Mouse (Mus musculus): ENCODE measurements at regions not wholly inside any gene's neighbourhood (a gene's known extent, or its start where the extent isn't known, plus 50 kb on each side); places are given as distances from the start of the nearest gene placed in this dataset.

DNA sequence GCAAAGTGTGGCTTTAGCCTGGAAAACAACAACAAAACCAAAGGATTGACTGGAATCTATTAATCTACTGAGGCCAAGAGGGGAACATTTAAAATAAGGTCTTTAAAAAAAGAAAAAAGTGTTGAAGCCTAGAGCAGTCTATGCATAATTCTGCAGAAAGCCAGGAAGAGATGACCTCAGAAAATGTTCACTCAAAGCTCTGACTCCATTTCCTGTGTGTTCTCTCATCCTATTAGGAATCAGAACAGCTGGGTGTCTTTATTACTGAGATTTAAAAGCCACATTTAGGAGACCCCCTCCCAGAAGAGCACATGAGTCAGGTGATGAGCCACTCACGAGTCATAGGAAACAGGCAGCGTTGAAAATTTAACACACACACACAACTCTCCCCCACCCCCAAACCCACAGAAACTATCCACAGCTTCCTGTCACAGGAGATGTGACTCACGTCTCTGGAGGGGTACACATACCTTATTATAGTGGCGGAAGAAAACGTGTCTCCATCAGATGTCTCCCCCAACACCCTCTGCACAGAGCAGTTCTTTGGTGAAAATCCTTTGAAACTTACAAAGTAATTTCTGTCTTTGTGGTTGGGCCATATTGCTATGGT is 140.2 kb upstream of the Hmga2 start:
- no peak for DNase-seq (ENCODE audit: low spot score in 2 of 2)

DNA sequence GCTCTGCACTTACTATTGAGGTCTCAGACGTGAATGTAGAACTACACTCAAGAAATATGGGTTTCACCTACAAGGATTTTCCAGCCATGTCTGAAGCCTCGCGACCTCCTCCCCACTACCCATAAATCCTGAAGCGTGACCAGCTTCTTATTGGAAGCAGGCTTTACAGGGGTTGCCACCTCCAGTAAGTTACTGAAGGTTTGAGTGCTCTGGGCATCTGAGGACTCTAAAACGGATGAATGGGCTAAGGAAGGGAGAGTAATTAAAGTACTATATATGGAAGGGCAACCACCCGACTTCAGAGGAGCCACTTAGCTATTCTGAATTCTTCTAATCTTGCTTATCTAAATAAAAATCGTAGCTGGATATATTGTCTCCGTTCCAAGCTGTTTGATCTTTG is 136.1 kb upstream of the Hmga2 start:
- DNase-seq (ENCODE audit: low spot score in 2 of 2) = no peak

DNA sequence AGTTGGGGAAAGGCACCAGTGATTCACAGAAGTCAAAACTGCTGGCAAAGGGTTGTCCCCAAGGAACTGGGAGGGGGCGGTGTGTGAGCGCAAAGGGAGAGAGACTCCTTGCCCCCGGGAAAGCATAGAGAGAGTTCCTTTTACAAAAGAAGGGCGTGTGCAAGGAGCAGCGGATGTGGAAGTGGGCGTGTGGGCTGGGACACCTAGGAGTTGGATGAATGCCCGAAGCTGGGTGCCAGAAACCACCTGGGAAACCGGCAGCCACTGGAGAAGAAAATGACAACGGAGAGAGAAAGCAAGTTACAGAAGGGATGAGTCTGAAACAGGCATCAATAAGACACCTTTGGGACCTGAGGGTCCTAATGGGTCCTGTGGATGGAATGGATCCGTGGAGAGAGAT is 133.8 kb upstream of the Hmga2 start:
- DNase-seq (ENCODE audit: low spot score in 2 of 2) = no peak

DNA sequence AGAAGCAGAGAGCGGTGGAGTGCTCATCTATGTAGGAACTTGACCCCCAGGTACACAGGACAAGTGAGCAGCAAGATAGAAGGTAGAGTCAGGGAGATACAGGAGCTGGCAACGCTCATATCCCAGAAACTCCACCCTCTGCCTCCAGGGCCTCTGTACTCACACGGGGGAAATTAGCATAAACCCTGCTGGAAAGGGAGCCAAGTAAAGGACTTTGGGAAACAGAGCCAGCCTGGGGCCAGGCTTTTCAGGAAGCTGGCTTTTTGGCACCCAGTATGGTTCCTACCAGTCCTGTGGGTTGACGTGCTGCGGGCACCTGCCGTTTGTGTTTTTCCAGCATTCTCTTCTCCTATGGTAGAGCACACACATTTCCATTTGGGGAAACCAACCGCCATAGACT is 128.2 kb upstream of the Hmga2 start:
- no peak for DNase-seq (ENCODE audit: low spot score in 2 of 2)

DNA sequence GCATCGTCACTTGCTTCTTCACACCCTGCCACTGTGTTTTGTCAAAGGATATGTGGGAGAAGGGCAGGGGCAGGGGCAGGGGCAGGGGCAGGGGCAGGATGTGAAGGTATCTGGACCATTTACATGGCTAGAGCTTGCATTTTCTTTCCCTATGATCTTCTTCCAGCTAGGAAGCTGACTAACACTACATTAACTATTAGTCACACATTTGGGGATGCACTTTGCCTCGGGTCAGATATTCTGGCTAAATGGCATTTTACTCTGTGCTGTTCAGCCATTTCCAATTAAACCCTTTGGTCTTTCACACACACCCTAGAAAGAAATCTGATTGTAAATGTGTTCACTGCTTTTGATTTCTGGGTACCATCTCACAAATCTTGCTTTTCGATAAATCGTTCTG is 126.9 kb upstream of the Hmga2 start:
- DNase-seq (ENCODE audit: low spot score in 2 of 2) = no peak

DNA sequence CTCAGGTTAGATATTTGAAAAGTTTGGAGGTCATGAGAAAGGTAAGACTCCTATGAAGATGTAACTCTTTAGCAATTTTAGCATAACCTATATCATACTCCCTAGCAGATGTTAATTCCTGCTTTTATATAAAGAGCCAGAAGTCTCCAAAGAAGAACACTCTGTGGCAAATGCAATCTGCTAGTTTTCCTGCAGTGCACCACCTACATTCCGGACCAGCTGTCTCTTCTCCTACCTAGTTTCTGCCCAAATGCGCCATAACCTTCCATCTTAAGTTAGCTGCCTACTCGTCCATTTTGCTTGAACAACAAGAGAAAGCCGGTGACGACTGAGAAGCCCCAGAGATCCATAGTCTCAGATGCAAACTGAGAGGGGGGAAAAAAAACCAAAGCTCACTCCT is 124.5 kb upstream of the Hmga2 start:
- no peak for DNase-seq (ENCODE audit: low spot score in 2 of 2)

DNA sequence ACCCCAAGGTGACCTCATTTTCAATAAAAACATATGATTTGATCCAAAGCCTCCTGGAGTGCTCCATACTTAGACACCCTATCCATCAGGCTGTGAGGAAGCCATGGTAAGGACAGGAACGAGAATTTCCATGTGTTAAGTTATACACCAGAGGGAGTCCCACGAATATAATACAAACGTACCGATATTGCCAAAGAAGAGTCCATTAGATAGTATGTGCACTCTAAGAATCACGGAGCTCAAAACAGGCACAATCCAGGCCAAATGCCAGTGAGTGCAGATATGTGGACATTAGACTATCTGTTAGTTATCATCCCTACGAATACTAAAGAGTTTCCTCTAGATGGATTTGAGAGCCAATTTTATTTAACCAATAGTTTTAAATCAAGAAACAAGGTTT is 123.3 kb upstream of the Hmga2 start:
- no peak for DNase-seq (ENCODE audit: low spot score in 2 of 2)

DNA sequence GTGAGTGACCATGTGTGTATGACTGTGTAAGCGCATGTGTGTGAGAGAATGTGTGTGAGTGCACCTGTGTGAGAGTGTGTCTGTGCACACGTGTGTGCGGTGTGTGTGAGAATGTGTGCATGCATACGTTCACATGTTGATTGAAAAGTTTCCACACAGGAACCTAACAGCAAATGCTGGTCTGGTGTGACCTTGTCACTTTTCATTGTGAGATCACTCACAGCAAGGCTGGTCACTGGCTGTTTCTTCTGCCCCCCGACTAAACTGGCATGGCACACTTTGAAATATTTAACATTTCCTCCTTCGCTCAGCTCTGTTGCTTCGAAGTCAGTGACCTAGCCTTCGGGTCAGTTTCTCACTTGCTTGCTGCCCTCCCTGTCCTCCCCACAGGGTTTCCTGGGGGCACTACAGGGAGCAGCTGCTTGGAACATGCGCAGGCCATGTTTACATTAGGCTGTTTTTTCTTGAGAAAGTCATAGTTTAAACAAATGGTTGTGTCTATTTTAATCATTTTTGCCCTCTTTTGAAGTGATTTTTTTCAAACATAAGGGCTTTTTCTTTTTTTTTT is 121.1 kb upstream of the Hmga2 start:
- no peak for DNase-seq (ENCODE audit: low spot score in 2 of 2)

DNA sequence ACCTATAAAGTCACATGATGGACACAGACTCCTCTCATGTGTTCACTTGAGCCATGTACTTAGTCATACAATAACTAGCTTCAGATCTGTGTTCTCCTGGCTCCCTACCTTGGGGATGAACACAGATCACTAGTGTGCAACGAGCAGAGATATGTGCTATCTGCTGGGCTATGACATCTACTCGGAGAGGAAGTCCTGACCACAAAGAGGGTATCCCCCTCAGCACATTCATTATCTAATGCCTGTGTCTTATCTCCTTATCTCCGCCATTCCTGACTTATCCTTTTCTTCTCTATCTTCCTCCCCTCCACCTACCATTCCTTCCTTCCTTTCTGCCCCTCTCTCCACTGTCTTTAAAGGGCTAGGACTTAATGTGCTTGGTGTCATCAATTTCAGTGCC is 118.9 kb upstream of the Hmga2 start:
- DNase-seq (ENCODE audit: low spot score in 2 of 2) = no peak

DNA sequence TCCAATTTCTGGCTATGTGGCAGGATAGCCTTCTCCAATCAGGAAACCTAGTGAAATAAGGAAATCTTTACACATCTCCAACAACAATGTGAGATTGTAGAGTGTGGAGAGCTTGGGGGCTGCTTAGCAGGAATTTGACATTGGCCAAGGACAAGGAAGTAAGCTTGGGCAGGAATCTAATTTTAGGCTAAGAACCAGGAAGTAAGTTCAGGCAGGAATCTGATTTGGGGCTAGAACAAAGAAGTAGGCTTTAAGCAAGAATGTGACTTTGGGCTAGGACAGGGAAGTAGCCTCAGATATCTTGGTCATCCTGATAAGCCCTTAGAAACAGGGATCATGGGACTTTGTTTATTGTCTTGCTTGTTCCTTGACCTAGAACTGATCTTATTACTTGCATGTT is 117.6 kb upstream of the Hmga2 start:
- DNase-seq (ENCODE audit: low spot score in 2 of 2) = no peak

DNA sequence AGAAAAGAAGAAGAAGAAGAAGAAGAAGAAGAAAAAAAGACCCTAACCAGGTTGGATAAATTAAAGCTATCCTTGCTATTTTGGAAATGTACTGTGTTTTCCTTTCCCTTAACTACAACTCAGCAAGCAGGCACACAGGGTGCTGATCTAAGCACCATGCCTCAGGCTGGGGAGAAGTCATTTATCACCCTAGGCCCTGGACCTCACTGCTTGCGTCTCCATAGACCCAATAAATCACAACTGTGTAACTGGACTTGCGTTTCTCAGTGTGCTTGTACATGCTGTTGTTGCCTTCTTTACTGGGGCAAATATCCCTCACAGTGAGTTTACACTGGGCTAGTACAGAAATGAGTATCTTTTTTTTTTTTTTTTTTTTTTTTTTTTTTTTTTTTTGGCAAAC is 113.4 kb upstream of the Hmga2 start:
- DNase-seq (ENCODE audit: low spot score in 2 of 2) = no peak

DNA sequence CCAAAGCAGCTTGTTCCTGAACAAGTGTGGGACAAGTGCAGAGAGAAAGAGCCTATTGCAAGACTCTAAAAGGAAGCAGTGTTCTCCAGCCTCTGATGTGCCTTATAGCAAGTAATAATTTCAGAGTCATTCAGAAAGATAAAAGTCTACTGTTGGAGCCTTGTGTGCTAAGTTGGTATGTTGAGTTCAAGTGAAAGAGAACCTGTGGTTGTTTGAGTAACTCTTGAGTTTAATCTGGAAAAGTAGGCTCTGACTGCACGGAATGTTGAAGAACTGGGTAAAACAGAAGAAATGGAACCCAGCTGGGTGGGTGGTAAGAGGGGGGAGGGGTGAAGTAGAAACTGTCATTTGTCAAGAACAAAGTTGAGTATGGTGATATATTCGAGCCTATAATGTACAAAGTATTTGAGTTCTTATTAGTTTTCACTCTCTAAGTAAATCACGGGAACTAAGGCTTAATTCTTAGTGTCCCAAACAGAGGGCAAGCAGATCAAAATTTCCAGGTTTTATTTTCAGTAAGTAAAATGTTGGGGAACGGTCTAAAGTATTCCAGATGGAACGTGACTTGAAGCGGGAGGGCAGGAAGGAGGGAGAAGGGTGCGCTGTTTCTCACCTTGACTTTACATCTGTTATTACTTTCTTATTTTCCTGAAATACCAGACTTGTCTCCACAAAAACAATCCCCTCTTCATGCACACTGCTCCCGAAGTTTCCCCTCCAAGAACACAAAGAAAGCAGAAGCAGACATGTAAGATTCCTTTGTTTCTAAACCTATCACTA is 111.8 kb upstream of the Hmga2 start:
- DNase-seq (ENCODE audit: low spot score in 2 of 2) = no peak

DNA sequence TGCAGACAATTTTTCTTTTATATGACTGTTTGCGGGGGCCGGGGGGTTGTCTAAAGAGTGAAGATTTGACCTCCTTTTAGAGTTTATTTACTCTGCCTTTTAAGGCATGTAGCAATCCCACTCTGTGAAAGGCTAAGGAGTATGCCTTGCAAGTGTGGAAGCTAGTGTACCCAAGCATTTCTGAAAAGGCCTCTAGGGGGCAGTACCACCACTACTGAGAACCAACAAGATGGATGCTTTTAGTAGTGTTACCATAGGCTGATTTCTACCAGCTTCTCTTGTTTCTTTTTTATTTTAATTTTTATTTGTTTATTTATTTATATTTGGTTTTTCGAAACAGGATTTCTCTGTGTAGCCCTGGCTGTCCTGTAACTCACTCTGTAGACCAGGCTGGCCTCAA is 110.9 kb upstream of the Hmga2 start:
- DNase-seq (ENCODE audit: low spot score in 2 of 2) = peak; percentile 11 to 60

DNA sequence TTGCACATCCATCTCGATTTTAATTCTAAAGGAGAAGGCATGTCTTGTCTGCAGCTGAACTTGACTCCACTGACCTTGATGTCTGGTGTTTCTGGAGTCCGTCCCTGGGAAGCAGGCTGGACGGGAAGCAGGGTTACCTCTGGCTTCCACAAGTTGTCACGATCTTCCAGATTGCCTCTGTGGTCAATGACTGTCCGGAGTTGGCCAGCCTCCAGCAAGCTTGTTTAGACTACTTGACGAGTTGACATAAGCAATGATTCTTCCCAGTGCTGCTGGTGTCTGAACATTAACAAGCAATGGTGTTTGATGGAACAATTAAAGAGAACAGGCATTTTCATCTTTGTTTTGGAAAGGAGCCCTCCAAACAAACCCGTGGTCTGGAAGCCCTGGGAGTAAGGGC is 106.2 kb upstream of the Hmga2 start:
- DNase-seq (ENCODE audit: low spot score in 2 of 2) = no peak

DNA sequence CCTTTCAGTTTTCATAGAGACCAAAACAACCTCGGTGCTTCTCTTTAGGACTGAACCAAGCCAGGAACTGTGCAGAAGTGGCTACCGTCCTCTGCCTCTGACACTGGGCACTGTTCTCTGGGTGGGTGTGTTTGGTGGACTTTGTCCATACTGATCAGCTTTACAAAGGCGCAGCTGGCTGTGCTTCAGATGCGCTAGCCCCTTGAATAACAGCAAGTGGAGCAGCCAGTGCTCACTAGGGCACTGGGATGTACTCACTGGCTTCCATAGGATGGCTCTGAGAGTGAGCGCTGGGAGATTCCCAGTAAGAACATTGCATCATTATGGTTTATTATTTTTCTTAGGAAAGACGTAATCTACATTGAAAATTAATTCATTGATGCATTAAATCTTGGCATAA is 105.3 kb upstream of the Hmga2 start:
- no peak for DNase-seq (ENCODE audit: low spot score in 2 of 2)

DNA sequence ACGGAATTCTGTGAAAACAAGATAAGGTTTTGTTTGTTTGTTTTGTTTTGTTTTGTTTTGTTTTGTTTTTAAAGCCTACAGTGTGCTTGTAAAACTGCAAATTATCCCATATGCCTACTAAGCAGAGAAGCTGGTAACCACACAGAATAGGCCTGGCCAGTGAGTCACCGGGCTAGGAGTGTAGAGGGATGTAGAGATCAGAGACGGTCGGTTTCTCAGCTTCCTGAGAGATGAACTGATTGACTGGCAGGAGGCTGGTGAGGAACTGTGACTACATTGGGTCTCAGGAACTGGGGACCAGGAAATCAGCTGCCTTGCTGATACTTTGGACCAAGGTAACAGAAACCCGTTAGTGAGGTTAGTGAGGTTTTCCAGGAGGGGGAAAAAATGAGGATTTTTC is 100.6 kb upstream of the Hmga2 start:
- DNase-seq (ENCODE audit: low spot score in 2 of 2) = no peak

DNA sequence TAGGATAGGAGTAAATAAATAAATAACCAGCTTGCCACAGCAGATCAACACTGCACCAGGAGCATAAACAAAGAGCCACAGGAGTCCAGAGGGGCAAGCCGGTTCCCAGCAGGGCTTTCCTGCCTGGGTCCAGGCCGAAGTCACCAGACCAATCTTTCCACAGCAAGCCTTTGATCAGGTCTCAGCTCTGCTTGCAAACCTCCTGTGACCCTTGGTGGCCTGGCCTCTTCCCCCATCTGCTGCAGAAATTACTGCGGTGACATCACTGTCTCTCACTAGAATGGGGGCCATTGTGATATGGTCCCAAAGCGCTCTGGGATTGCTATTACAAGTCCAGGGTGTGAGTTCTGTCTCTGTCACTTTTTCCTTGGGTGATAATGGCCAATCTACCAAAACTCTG is 99.9 kb upstream of the Hmga2 start:
- DNase-seq (ENCODE audit: low spot score in 2 of 2) = no peak

DNA sequence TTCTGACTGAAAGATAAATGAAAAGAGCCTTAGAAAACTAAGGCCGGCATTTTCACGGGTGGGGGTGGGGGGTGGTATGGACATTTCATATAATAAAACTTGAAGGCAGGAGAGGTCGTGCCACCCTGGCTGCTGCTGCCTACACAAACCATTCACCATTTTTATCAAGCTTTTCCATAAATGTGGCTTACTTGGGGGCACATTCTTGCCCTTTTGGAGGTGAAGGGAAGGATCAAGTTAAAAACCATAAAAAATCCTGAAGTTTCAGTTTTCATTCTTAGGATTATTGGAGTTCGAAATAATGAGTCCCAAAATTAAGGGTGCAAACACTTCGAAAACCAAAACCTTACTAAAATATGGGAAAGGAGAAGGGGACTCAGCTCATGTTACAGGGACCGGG is 95.1 kb upstream of the Hmga2 start:
- no peak for DNase-seq (ENCODE audit: low spot score in 2 of 2)

DNA sequence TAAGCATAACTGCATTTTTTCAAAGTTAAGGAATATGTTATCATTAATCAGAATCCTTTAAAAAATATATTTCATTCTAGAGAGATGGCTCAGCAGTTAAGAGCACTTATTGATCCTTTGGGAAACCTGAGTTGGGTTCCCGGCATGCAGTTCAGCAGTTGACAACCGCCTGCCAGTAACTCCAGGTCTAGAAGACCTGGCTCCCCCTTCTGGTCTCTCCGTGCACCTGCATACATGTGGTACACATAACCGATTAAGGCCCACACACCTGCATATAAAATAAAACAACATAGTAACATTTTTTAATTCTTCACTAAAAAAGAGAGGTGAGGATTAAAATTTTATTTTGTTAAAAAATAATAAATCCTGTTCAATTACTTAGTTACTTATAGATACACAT is 89.7 kb upstream of the Hmga2 start:
- DNase-seq (ENCODE audit: low spot score in 2 of 2) = no peak

DNA sequence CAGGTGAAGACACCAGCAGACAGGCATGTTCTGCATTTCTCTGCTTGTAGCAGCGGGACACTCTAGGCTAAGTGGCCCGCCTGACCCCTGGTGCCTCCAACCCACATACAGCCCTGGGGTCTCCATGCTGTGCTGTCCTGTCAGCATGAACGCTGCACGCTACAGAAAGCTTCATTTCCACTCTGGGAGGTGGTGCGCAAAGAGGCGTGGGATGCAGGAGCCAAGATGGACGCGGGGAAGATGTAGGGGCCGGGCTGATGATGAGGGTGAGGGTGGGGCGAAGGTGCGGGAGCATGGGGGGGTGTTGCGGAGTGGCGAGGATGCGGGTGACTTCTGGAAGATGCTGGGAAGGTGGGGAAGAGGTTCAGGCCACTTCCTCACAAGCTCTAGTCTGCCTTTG is 88.6 kb upstream of the Hmga2 start:
- DNase-seq (ENCODE audit: low spot score in 2 of 2) = no peak

DNA sequence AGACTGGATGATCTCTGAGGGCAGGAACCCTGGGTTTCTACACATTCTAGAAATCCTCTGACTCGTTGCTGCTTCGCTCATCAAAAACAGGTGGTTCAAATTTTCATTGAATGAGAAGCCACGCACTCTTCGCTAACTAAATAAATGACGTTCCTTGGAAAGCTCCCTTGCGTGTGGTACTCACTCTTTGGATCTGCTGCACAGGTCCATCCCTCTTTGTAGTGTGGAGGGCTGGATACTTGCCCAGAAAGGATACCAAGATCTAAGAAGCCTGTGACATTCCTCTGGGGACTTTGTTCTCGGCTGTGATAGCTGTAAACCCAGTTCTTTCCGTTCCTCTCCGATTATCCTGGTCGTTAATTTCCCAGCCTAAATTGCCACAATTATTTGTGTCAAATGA is 87.7 kb upstream of the Hmga2 start:
- DNase-seq (ENCODE audit: low spot score in 2 of 2) = no peak

DNA sequence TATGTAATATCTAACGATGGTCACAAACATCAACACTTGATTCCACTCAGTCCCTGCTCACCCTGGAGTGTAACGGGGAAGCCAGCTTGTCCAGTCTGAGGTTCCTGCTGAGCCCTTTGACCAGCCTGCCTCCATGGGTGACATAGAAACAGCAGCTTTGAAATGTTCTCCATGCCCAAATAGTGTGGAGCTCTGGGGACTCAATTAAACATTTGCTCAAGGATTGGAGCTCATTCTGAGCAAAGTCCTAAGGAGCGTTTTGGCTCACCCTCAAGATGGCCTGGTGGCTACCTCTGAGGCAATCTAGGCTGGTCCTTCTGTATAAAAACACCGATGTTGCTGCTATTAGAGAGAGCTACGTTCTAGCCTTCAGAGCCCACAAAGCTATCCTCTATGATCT is 85.6 kb upstream of the Hmga2 start:
- no peak for DNase-seq (ENCODE audit: low spot score in 2 of 2)

DNA sequence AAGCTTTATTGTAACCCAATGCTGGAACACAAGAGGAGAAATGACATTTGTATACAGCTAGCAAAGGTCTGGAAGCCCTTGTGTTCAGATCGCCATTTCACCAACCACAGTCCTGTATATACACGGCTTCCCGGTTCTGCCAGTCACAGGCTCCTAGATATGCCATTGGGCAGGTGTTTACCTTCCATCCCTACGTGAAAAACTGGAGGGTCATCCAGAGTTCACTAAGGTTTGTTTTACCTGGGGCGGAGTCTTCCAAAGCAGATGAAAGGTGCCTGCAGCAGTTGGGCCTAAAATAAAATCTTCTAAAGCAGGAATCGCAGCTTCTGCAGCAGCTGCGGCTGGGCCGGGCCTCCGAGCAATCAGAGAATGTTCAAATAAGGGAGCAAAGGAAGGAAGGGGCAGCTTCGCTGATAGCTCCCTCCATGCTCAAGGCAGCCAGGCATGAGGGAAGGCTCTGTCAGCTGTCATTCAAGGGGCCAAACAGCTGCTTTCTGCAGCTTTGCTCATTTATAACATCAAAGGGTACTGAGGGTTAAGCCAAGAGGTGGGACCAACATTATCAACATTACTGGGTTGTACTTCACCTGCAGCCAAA is 81.7 kb upstream of the Hmga2 start:
- no peak for DNase-seq (ENCODE audit: low spot score in 2 of 2)

Data from spleen, postnatal 10 days (tissue).